Mouse (Mus musculus) thymus, postnatal 14 days (tissue): ENCODE measurements around the gene Rps19.
A peak's percentile ranks its signal among the peaks of the same experiment; 100 is the strongest.
"Not testable (repeated sequence)": the region's sequence is repeated elsewhere in the genome, so short reads cannot be mapped to it uniquely, and the experiment has no call there.

Experiments used
- DNase-seq: peaks from one replicate; pipeline ENCODE4 v3.0.0; 2021

The Rps19 gene

DNA sequence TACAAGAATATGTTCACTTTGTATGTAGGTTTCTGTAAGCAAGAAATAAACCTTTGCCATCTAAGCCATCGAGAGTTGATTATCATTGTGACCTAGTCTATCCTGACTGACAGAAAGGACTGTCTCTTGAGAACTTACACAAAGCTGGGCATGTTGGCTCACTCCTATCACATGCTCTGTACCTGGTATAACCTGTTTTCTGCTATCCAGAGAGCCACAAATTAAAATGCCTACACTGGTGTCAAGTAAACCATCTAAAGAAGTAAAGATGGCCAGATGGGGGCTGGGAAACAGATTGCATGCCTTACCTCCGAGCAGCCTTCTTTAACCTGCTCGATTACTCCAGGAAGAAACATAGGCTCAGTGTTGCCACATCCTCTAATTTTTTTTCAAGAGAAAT is 6.6 kb upstream of the Rps19 start:
- no peak for DNase-seq

DNA sequence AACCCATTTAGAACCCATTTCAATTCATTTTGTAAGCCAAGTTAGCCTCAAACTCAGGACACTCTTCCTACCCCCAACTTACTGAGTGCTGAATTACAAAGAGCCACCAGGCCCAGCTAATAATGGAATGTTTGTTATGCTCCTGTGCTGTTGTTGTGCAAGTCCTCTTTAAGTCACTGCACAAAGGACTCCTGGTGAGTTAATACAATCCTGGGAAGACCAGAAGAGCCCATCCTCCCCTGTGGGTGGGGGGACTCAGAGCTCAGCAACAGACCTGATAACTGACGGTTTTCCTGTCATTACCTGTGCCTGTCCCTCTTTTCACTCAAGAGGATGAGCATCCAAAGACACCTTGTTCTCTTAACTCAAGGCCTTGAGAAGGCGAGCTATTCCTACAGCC is 4.6 kb upstream of the Rps19 start:
- no peak for DNase-seq

DNA sequence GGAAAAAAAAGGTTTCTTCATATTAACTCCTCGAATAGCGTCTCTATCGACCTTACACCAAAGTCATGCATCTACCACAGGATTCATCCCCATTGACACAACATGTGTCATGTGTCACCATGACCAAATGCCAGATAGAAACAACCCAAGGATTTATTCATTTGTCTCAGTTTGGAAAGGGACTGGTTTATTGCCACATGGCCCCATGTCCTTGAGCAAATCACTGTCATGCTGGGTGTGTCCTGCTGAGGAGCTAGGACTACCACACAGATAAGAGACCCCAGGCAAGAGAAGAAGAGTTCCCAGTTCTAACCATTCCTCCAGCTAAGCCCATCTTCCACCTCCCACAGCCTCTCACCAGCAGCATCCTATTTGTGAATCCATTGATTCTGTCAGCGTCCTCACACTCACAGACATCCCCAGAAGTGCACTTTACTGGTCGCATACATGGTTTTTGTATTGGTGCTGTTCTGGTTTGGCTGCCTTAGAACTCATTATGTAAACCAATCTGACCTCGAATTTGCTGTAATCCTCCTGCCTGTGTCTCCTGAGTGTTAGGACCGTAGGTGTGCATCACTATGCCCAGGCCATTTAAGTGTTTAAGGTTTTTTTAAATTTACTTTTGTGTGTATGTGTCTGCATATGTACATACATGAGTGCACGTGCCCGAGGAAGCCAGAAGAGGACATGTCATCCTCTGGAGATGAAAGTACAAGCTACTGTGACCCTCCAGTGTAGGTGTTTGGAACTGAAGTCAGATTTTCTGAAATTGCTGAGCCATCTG is 1.6 kb upstream of the Rps19 start:
- DNase-seq, result no peak

- no peak for DNase-seq
Measured at GRCm38 (mm10) chr7:24884693-24885291, 621 bp downstream of the Rps19 start.

- no peak for DNase-seq
Measured at GRCm38 (mm10) chr7:24885468-24886307, 1.5 kb downstream of the Rps19 start.

- no peak for DNase-seq
Measured at GRCm38 (mm10) chr7:24886308-24886633, 2.1 kb downstream of the Rps19 start.

- DNase-seq, result no peak
Measured at GRCm38 (mm10) chr7:24887096-24887495, 2.9 kb downstream of the Rps19 start.

DNA sequence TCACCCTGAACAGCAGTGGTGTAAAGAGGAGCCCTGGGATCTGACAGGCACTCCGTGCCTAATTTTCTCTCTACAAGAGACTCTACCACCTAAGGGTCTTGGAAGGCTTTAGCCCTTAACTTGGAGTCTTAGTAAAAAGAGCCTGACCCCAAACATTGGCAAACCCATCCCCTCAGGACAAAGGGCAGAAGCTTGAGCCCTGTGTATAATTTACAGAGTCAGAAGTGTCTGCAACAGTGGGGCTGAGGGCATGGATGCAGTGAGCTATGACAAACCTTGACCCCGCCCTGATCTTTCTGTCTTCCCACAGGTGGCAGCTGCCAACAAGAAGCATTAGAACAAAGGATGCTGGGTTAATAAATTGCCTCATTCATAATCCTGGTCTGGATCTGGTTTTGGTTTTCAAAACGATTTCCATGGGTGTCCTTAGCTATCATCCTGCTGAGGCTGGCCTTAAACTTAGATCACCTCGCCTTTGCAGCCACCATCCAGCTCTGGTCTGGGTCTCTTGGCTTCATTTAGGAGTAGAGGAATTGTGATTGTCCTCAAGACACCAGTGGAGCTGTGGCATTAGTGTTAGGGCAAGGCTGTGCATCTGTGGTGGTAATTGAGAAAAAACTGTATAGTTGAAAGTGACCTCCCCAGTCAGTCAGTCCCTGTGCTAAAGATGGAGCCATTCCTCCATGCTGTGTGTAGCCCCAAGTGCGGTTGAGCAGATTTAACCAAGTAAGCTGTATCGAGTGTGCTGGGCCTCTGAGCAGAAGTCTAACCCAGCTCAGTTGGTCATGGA is 5.5 kb downstream of the Rps19 start:
- DNase-seq, result no peak

DNA sequence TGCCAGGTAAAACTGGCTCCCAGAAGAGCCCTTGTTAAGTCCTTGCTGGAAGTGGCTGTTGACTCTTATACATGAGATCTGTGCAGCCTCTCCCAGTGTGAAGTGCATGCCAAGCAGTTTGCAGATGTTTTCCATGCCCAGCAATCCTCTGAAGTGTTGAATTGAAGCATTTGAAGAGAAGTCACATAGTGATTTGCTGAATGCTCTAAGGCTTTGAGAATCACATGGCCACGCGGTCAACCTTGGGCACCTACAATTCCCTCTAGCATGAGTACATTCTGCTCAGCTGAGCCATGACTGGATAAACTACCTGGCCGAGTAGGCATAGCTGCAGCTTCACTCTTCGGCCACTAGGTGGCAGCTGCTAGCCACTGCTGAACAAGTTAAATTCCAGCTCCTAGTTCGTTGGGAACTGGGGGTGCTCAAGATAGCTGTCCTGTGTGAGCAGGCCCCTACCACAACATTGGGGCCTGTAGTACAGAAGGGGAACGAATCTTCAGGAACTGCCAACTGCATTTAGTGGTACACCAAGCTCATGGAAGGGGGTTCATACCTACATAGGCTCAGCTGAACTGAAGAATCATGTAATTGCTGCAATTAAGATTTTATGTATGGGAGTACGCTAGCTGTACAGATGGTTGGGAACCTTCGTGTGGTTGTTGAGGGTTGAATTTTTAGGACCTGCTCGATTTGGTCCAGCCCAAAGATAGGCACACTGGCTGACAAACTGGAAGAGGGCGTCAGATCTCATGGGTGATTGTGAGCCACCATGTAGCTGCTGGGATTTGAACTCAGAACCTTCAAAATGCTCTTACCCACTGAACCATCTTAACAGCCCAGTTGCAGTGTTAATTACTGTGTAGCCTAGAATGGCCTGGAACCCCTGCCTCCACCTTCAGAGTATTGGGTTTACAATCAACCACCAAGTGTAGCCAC is 6.4 kb downstream of the Rps19 start:
- DNase-seq, result peak; percentile 77

DNA sequence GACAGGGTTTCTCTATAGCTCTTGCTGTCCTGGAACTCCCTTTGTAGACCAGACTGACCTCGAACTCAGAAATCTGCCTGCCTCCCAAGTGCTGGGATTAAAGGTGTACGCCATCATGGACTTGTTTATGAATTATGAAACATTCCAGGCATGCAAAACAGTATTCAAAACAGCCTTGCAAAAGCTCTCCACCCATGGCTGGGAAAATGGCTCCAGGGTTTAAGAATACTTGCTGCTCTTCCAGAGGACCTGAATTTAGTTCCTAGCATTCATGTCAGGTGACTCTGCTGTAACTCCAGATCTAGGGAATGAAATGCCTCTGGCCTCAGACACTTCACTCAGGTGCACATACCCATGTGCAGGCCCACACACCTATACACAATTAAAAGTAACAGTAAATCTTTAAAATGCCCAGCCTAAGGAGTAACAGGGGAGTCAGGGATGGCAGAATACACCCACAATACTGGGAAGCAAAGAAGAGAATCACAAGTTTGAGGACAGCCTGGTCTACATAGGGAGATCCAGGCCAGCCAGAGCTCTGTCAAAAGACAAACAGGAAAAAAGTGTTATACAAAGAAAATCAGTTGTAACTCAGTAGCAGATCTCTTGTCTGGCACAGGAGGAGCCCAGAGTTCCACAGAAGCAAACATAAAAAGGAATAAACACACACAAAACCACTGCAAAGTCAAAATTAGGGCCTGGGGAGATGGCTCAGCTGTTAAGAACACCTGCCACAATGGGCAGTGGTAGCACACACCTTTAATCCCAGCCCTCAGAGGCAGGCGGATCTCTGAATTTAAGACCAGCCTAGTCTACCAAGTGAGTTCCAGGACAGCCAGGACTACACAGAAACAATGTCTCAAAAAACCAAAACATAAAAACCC is 7.3 kb downstream of the Rps19 start:
- DNase-seq, result no peak

DNA sequence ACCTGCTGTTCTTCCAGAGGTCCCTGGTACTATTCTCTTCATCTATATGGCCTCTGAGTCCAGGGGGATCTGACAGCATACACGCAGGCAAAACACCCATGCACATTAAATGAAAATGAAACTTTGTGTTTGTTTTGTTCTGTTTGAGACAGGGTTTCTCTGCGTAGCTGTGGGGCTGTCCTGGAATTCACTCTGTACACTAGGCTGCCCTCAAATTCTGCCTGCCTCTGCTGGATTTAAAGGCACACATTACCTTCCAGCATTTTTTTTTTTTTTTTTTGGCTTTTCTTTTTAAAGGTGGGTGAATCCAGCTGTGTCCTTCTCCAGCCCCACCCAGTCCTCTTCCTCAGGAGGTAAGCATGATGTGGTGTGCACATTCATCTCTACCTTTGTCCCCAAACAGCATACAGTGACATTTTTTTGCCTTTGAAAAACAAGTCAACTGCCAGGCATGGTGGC is 8.0 kb downstream of the Rps19 start:
- no peak for DNase-seq

DNA sequence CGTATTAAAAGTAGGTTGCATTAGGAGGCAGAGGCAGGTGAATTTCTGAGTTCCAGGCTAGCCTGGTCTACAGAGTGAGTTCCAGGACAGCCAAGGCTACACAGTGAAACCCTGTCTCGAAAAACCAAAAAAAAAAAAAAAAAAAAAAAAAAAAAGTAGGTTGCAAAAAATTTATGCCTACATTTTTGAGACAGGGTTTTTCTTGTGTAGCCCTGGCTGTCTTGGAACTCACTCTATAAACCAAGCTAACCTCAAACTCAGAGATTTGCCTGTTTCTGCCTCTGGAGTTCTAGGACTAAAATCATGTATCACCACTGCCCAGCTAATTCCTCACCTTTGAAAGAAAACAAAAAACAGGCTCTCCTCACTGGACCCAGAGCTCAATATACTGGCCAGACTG is 11.6 kb downstream of the Rps19 start:
- not testable (repeated sequence) for DNase-seq

DNA sequence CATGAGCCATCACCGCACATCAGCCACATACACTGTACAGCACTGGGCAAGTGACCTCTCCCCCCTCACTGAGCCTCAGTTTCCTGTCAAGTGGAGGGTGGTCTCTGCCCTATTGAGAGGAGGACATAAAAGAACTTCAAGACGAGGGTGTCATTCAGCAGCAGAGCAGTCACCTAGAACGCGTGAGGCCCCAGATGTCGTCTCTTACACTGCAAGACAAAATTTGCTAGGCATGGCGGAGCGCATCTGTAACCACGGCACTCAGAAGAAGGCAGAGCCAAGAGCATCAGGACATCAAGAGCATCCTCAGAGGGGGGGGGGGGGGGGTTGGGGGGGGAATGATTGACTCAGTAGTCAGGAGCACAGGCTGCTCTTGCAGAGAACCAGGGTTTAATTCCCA is 12.1 kb downstream of the Rps19 start:
- no peak for DNase-seq

DNA sequence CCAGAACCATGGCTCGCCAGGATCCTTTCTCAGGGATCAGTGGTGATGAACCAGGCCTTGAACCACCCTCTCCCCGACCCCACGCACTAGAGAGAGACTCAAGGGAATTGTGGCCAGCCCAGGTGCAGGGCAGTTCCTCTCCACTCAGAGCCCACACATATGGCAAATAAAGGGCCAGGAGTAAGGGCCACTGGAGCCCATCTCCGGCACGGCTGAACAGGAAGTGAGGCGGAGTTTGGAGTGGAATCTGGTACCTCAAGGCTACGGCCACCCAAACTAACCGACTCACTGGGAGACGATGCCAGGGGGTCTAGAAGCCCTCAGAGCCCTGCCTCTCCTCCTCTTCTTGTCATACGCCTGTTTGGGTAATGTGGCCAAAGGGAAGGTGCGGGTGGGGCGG is 13.1 kb downstream of the Rps19 start, which contains the start of gene Cd79a:
Gene Cd79a, plus strand, starts transcription at position 158 of the 400 bp plus-strand sequence.
- DNase-seq, result no peak

DNA sequence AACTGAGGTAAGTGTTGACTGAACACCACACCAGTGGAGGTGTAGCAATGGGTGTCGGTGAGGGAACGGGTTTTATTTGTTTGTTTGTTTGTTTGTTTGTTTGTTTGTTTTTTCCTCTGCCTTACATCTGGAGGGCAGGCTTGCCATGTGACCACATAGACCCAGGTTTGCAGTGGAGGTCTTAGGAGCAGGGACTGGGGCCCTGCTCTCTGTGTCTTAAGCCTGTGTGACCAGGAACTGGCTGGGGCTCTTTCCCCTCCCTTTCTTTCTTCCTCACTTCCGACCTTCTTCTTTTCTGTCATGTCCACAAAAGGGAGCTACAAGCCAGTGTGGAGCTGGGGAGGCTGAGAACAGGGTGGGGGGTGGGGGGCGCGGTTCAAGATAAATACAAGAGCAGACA is 13.8 kb downstream of the Rps19 start:
- DNase-seq, result no peak

DNA sequence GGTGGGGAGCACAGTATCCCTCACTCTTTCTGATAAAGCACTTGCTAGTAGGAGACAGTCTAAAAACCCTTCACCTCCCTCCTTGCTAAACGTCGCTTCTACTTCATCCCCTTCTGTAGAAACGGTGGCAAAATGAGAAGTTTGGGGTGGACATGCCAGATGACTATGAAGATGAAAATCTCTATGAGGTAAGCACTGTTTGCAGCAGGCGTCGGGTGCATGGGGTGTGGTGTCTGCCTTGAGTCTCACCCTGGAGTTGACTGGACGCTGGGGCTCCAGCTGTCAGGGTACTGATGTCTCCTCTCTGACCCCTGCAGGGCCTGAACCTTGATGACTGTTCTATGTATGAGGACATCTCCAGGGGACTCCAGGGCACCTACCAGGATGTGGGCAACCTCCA is 16.9 kb downstream of the Rps19 start:
- no peak for DNase-seq

- DNase-seq, result peak; percentile 47
Measured at GRCm38 (mm10) chr7:24901842-24902241, 17.7 kb downstream of the Rps19 start.

GRCm38 (mm10) chr7:24902264-24902629 is 18.1 kb downstream of the Rps19 start:
- no peak for DNase-seq

DNA sequence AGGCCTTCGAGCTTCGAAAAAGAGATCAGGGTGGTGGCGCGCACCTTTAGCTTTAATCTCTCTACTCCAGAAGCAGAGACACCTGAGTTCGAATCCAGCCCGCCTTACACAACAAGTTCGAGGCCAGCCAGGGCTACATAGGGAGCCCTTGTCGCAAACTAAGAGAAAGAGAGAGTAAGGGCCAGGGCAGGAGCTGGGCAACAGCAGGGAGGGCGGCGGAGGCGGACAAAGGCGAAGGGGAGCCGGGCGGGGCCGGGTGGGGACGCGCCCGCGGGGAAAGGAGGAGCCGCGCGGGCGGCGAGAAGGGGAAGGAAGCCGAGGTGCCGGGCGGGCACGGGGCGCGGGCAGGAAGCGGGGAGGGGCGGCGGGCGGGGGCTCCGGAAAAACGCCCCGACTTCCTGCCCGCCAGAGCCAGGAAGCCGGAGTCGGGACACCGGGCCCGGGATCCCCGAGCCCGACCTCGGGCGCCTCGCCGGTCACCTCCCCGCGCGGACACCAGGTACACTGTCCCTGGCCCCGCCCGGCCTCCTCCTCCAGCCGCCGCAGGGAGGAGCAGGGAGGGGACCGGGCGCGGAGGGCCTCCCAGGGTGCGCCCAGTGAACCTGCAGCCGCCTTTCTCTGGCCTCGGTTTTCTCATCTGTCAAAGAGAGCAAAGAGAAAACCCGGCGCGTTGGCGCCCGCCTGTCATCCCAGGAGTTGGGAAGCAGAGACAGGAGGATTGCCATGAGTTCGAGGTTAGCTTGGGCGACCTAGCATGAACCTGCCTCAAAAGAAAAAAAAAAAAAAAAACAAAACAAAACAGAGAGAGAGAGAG is 18.7 kb downstream of the Rps19 start, which contains the start of gene Arhgef1:
Gene Arhgef1, plus strand, starts transcription at position 283 of the 814 bp plus-strand sequence.
- DNase-seq, result peak; percentile 90

- DNase-seq, result peak; percentile 33
Measured at GRCm38 (mm10) chr7:24903444-24903825, 19.3 kb downstream of the Rps19 start.
